Mouse (Mus musculus) kidney, postnatal 14 days (tissue): ENCODE measurements around the gene Cst12.
A peak's percentile ranks its signal among the peaks of the same experiment; 100 is the strongest.
"Not testable (repeated sequence)": the region's sequence is repeated elsewhere in the genome, so short reads cannot be mapped to it uniquely, and the experiment has no call there.

Source experiments
- DNase-seq: peaks from one replicate; pipeline ENCODE4 v3.0.0; 2022; ENCODE audit warnings: mixed read lengths

Cst12 gene

GRCm38 (mm10) chr2:148789142-148789541 lies at the start of gene Cst12:
Gene Cst12, plus strand, starts transcription at chr2:148789361.
- no peak for DNase-seq

GRCm38 (mm10) chr2:148743001-148743400 lies 46.2 kb upstream of the Cst12 start:
- peak; percentile 7 for DNase-seq

DNA sequence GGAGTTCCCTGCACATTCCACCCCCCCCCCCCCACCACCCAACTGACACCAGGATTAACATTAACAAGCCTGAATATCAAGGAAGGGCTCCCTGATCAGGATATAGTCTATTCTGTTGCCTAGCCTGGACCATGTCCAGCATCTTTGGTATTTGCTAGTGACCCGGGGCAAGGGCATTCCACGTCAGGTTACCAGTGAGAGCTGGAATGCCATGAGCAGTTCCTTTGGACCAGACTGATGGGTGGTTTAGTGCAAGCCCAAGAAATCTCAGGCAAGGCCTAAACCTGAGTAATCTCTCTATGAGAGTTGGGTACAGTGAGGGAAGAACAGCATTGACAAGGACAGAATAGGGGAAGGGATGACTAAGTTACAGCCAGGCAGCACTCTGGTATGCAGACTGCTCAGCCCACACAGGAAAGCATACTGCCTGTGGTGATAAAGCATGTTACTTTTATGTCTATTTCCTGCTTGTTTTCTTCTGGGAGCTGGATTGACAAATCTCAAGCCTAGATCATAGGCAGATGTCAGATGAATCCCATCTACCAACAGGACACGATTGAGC lies 45.2 kb upstream of the Cst12 start:
- DNase-seq = peak; percentile 13

GRCm38 (mm10) chr2:148750058-148750457 lies 39.1 kb upstream of the Cst12 start, which contains the start of gene Cstl1:
Gene Cstl1, plus strand, starts transcription at chr2:148750358.
- DNase-seq = no peak

DNA sequence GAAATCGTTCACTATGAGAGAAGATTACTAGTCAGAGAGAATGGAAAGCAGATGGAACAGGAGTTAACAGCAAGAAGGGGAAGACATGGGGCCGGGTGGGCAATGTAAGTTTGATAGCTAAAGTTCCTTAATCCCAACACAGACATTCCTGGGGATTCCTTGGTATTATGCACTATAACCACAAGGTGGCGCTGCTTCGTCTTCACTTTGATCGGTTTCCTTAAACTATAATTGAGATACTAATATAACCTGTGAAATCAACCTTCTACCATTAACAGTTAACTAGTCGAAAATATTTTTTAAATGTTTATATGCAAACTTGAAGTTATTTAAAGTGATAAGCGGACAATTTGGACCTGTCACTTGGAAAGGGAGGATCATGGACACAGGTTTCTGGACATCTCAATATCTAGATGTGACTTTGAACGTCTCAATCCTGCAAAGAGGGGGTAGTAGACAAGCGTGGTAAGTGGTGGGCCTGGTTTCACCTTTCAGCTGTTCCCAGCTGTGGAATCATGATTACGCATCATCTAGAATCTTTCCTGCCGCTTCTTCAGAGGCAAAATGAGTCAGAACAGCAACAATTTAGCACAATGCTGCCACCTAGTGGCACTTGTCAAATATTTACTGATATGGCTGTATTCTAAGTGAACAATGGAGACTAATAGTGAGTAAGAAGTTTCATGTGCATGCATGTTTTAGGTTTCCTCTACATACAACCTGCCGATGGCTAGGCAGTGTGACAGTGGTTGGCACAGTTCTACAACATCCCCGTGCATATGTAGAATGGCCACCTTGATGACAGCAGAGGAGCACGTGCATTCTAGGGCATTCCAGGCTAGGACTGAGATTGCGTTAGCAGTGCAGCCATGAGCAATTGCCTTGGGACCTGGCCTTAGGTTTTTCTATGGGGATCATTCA lies 37.0 kb upstream of the Cst12 start:
- DNase-seq = peak; percentile 81

GRCm38 (mm10) chr2:148754310-148754846 lies 34.8 kb upstream of the Cst12 start:
- DNase-seq = no peak

GRCm38 (mm10) chr2:148763648-148764388 lies 25.3 kb upstream of the Cst12 start:
- DNase-seq = no peak

DNA sequence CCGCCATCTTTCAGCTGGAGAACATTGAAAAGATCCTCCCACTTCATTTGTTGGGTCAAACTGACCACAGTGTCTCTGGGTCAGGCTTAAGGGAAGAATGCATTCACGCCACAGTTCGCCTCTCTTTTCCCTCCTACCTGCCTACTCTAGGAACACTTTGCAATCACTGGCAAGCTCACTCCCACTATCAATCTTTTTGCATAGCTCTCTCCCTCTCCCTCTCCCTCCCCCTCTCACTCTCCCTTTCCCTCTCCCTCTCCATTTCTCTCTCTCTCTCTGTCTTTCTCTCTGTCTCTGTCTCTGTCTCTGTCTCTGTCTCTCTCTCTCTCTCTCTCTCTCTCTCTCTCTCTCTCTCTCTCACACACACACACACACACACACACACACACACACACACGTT lies 17.8 kb upstream of the Cst12 start, which contains the start of gene Cst11:
TSS of gene Cst11 (minus strand) at position 101 of the 400 bp plus-strand sequence.
- DNase-seq = not testable (repeated sequence)

- DNase-seq = no peak
These were observed 7.5 kb upstream of the Cst12 start, which contains the start of gene 8030411F24Rik for GRCm38 (mm10) chr2:148781709-148782108. Gene 8030411F24Rik, plus strand, starts transcription at chr2:148782009.

DNA sequence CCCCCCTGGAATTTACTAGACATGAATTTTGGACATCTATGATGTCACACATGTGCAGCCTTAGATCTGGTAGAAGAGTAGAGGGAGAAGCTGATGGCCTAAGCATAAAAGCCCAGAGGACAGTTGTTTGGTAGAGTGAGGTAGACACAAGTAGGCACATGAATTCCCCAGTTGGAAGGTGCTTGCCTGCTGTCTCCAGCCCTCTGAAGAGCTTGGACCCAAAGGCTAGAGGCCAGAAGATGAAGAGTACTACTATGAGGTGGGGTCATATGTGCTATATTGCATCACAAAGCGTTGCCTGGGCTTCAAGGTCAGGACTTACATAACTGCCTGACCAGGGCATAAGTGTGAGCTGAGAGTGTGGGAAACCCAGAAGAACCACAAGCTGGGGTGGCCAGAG lies 9.3 kb downstream of the Cst12 start, which contains the start of gene Cst8:
TSS of gene Cst8 (plus strand) at position 301 of the 400 bp plus-strand sequence.
- no peak for DNase-seq

- DNase-seq = no peak
These were observed 12.3 kb downstream of the Cst12 start for GRCm38 (mm10) chr2:148801491-148801921.

DNA sequence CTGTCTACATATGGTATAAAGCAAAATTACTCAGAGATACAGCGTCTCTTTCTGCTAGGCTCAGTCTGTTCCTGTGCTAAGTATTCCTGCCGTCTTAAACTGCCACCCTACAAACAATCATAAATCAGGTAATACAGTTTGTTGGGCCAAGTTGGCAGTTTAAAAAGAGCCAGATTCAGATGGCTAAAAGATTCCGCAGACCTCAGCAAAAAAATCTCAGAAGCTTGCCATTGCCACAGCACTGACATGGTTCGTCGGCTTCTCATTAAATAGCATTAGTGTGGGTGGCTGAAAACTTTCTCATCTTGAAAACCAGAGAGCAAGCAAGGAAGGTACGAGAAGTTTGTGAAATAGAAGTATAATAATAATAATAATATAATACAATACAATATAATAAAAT lies 17.5 kb downstream of the Cst12 start:
- no peak for DNase-seq

DNA sequence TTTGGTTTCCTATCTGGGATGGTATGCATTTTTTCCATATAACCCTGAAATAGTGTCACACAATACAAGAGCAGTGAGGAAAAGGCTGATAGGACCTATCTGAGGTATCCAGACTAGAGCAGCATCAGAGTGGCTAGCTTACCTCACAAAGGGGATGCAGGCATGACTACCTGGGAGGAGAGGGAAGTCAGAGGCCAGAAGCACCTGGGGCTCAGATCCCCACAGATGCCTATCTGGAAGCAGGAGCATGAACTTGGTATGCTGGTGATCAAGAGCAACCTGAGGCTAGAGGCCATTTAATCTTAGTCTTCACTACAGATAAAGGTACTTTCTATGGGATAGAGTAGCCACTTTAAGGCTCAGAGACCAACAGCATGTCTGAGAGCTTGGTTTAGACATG lies 30.7 kb downstream of the Cst12 start, which contains the start of gene Cst13:
TSS of gene Cst13 (plus strand) at position 173 of the 400 bp plus-strand sequence.
- no peak for DNase-seq

GRCm38 (mm10) chr2:148825986-148826385 lies 36.8 kb downstream of the Cst12 start:
- no peak for DNase-seq

DNA sequence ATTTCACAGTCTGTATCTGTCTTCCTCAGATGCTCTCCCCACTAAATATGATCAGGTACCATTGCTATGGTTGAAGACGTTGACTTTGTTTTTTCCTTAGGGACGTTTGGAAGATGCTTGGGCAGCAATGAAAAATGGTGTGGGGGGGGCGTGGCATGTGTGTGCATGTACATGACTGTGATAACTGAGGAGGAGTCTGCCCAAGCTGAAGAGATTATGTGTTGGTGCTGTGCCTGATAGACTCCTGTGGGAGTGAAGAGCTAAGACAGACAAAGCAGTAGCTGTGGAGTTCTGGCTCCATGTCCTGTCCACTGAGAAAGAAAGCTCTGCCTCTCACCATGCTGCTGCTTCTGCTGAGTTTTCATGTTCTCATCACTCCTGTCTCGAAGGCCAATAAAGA lies 45.8 kb downstream of the Cst12 start, which contains the start of gene Cst9:
TSS of gene Cst9 (plus strand) at position 236 of the 400 bp plus-strand sequence.
- no peak for DNase-seq

GRCm38 (mm10) chr2:148838075-148838777 lies 49.1 kb downstream of the Cst12 start:
- no peak for DNase-seq

DNA sequence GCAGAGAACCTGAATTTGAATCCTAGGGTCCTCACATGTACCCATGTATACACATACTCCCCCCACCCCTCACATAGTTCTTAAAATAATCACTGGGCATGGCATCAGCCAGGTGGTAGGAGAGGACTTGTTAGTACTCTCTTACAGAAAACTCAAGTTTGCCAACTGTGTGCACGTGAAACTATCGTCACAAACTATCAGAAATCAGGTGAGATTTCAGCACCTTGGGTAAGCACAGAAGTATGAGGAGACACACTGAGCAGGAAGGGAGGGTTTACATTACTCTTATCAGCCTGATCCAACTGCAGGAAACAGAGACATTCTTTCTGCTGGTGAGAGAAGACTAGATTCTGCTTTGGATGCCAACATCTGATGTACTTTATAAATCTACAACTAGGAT lies 50.1 kb downstream of the Cst12 start:
- DNase-seq = no peak
